Mouse (Mus musculus): ENCODE measurements around the gene Xrcc1.

DNA sequence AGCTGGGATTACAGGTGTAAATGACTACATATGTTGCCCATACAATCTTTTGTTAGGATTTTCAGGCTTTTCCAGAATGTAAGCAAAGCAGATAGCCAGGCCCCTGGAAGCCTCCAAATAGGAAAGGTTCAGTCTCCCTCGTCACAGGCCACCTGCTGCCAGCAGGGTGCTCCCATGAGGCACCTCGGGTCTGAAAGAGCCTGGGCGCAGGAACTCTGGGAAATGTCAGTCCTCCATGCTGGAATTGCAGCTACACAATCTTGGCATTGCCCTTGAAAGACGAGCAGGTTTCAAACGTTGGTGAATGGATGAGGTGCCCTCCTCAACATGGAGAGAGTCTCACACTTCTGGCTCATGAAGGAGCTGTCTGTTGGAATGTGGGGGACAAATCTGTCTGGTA, 7.9 kb upstream of the Xrcc1 start:
- TF ChIP-seq CTCF (IDR thresholded peaks at IDR 0.05; ENCODE audit: borderline replicate concordance, extremely low read depth, insufficient read depth, insufficient read length) (no peak), POLR2A (IDR thresholded peaks at IDR 0.05; ENCODE audit: borderline replicate concordance, extremely low read depth, insufficient read depth, insufficient read length, poor library complexity, severe bottlenecking) (no peak)

Measured in brain, embryonic 14.5 days (tissue).